Mouse (Mus musculus) mesoderm, embryonic 11.5 days (tissue): ENCODE results near the gene Eif3k.
"Not testable (repeated sequence)": the region's sequence is repeated elsewhere in the genome, so short reads cannot be mapped to it uniquely, and the experiment has no call there.

Experiments
- DNase-seq: peaks from one replicate; pipeline ENCODE4 v3.0.0-alpha.2; 2012; ENCODE audit warnings: low read depth, low spot score

The Eif3k gene

GRCm38 (mm10) chr7:28985207-28985606, 3.5 kb upstream of the Eif3k start:
- no peak for DNase-seq

- no peak for DNase-seq
Measured at GRCm38 (mm10) chr7:28984452-28984851, 2.8 kb upstream of the Eif3k start.

- DNase-seq, result no peak
Measured at GRCm38 (mm10) chr7:28983849-28984248, 2.2 kb upstream of the Eif3k start.

GRCm38 (mm10) chr7:28983141-28983564, 1.5 kb upstream of the Eif3k start:
- no peak for DNase-seq

- no peak for DNase-seq
Measured at GRCm38 (mm10) chr7:28982274-28983013, 780 bp upstream of the Eif3k start.

- no peak for DNase-seq
Measured at GRCm38 (mm10) chr7:28977556-28977955, 4.1 kb downstream of the Eif3k start.

GRCm38 (mm10) chr7:28973025-28973424, 8.6 kb downstream of the Eif3k start:
- DNase-seq, result no peak

- DNase-seq, result peak; percentile 77
Measured at GRCm38 (mm10) chr7:28972542-28972985, 9.1 kb downstream of the Eif3k start.

GRCm38 (mm10) chr7:28971770-28972269, 9.8 kb downstream of the Eif3k start:
- DNase-seq, result no peak

GRCm38 (mm10) chr7:28971029-28971428, 10.6 kb downstream of the Eif3k start:
- DNase-seq, result no peak

GRCm38 (mm10) chr7:28969672-28970394, 11.8 kb downstream of the Eif3k start:
- DNase-seq, result no peak

GRCm38 (mm10) chr7:28969271-28969670, 12.4 kb downstream of the Eif3k start:
- DNase-seq, result no peak

- DNase-seq, result not testable (repeated sequence)
Measured at GRCm38 (mm10) chr7:28968120-28968519, 13.5 kb downstream of the Eif3k start.

- DNase-seq, result no peak
Measured at GRCm38 (mm10) chr7:28966751-28967505, 14.7 kb downstream of the Eif3k start.

GRCm38 (mm10) chr7:28966181-28966580, 15.5 kb downstream of the Eif3k start:
- no peak for DNase-seq

GRCm38 (mm10) chr7:28965346-28965840, 16.3 kb downstream of the Eif3k start:
- DNase-seq, result no peak

GRCm38 (mm10) chr7:28963399-28963923, 18.2 kb downstream of the Eif3k start:
- DNase-seq, result no peak

GRCm38 (mm10) chr7:28961927-28962670, 19.6 kb downstream of the Eif3k start, which contains the start of gene Actn4:
TSS of gene Actn4 (minus strand) at chr7:28962340.
- peak; percentile 99 for DNase-seq

GRCm38 (mm10) chr7:28961584-28961926, 20.1 kb downstream of the Eif3k start:
- no peak for DNase-seq

GRCm38 (mm10) chr7:28960354-28961046, 21.2 kb downstream of the Eif3k start:
- DNase-seq, result no peak
